Mouse (Mus musculus): ENCODE data around the gene Col6a3. TPM values are rescaled to one million over a fixed set of nuclear protein-coding genes. Genes with fewer than 3 reads are reported as not detected.

Col6a3 gene
- polyA plus RNA-seq, 1 experiment from 2014 or later: 81.8 TPM

- ATAC-seq (ENCODE audit: borderline replicate concordance, extremely low read depth, low FRiP score, low TSS enrichment): peak; percentile 17
Observed at GRCm38 (mm10) chr1:90718826-90719550, 124.8 kb downstream of the Col6a3 start.

GRCm38 (mm10) chr1:90716258-90716657, 127.5 kb downstream of the Col6a3 start:
- Histone ChIP-seq H3K4me1 (peaks cover 15% of the 10 kb centered on the region), H3K27me3 (no peaks in the 10 kb centered on the region), H3K27ac (no peak overlapping the region), H3K9me3 (no peaks in the 10 kb centered on the region), H3K36me3 (no peaks in the 10 kb centered on the region), H3K4me3 (no peak overlapping the region), H3K4me2 (no peak overlapping the region), H3K9ac (no peak overlapping the region)
- 47% methylated on average over 2 of the region's 2 CpGs for WGBS
- no peak for ATAC-seq (ENCODE audit: borderline replicate concordance, extremely low read depth, low FRiP score, low TSS enrichment)

More at GRCm38 (mm10) chr1:90718826-90719550, 124.8 kb downstream of the Col6a3 start:
- no peaks in the 10 kb centered on the region for H3K27me3 ChIP-seq
- H3K27ac ChIP-seq: peak overlapping the region; percentile 49
- no peak overlapping the region for H3K4me2 ChIP-seq
- no peak overlapping the region for H3K9ac ChIP-seq
- no peaks in the 10 kb centered on the region for H3K36me3 ChIP-seq
- H3K4me1 ChIP-seq: peaks cover 18% of the 10 kb centered on the region
- no peaks in the 10 kb centered on the region for H3K9me3 ChIP-seq
- WGBS: 52% methylated on average over 6 of the region's 6 CpGs
- no peak overlapping the region for H3K4me3 ChIP-seq

Other genes starting within 250 kb of the Col6a3 start
- gene Cops8, start 241.0 kb downstream of the Col6a3 start, polyA plus RNA-seq (2015; fragmentation: Nextera tagmentation; extraction: Ambion mirVana): 160 and 171 TPM in 2 replicates
- 0.59 and 1.3 TPM in 2 replicates for gene Mlph, start 71.1 kb upstream of the Col6a3 start, polyA plus RNA-seq (2015; fragmentation: Nextera tagmentation; extraction: Ambion mirVana)
- gene Prlh, start 109.1 kb upstream of the Col6a3 start, polyA plus RNA-seq (2015; fragmentation: Nextera tagmentation; extraction: Ambion mirVana): not detected in 2 replicates
- 3.1 and 3.8 TPM in 2 replicates for gene Rab17, start 125.7 kb upstream of the Col6a3 start, polyA plus RNA-seq (2015; fragmentation: Nextera tagmentation; extraction: Ambion mirVana)
- 54.8 and 60.6 TPM in 2 replicates for gene Lrrfip1, start 154.8 kb upstream of the Col6a3 start, polyA plus RNA-seq (2015; fragmentation: Nextera tagmentation; extraction: Ambion mirVana)

All from lung, embryonic 15.5 days (tissue).